Mouse (Mus musculus) left cerebral cortex, postnatal 4 days (tissue): ENCODE measurements around the gene Axin1. TPM values are rescaled to one million over a fixed set of nuclear protein-coding genes. Genes with fewer than 3 reads are reported as not detected.

Experiments
- DNase-seq: peaks from one replicate; pipeline ENCODE4 v3.0.0-alpha.2; 2022
- intact Hi-C: fragments of 180-260 bp; cut with DNase I; formaldehyde crosslinking; loops from one replicate; pipeline ENCODE4 v1.15.1; 2025
- total RNA-seq, 2 experiments: library from RNA; stranded (reverse); gene quantifications; 2 replicates each; pipeline ENCODE4 v1.2.3; 2021

The Axin1 gene
- total RNA-seq, 2 experiments from 2014 or later = 37.5 to 37.8 TPM

- no peak for DNase-seq
- intact Hi-C loops = no loop called here
Measured at GRCm38 (mm10) chr17:26235077-26235815, 96.8 kb downstream of the Axin1 start.

DNA sequence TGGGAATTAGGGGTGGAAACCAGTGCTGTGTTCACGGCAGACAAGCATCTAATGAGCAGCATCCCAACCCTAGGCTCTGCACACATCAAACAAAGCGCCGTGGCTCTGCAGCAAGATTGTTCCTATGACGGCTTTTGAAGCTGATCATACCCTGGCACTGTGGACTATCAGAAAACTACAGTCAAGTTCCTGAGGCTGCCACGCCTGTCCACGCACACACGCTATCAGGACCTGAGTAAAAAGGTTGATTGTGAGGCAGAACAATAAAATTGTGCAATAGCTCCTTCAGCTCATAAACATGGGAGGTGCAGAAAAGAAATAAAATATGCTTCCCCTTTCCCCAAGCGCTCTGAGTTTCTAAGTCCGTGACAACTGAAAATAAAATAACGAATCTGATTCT lies 99.2 kb downstream of the Axin1 start:
- no peak for DNase-seq
- intact Hi-C loops = no loop called here

DNA sequence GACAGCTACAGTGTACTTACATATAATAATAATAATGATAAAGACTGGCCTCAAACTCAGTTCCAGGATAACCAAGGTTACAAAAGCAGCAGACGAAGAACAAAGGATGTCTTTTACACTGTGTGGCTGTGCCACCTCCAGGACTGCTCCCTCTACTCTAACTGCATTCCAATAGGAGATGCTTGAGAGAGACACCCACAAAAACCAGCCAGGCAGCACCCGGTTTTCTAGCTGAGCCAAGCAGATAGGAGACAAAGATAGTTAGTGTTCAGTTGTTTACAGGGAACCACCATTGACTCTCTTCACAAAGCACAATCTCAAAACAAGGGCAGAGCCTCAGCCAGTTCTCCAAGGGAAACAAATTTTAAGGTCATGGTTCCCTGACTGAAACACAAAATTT lies 101.1 kb downstream of the Axin1 start:
- no peak for DNase-seq
- intact Hi-C loops = no loop called here

GRCm38 (mm10) chr17:26240120-26240790 lies 101.8 kb downstream of the Axin1 start:
- intact Hi-C loops = loop anchor here (10.0 kb wide), 1 partner anchor 105 kb away; the partner anchor contains the start of gene Axin1
- DNase-seq = no peak

DNA sequence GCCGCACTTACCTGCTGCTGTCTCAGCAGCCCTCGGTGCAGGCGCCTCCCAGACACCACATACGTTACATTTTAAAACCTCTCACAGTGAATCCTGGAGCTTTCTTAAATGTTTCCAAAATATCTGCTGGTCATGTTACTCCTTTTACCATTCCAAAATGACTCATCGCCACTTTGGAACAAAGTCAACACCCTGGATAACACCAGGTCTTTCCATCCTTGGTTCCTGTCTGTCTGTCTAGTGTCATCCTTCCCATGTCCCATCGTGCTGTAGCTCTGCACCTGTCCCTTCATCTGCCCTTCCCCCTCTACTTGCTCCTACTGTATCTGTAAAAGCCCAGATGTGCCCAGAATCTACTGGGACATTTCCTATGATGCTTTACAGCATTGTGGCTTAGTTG lies 102.5 kb downstream of the Axin1 start:
- intact Hi-C loops = loop anchor here (10.0 kb wide), 1 partner anchor 106 kb away; the partner anchor contains the start of gene Axin1
- DNase-seq = no peak

GRCm38 (mm10) chr17:26243471-26244100 lies 105.1 kb downstream of the Axin1 start:
- DNase-seq = no peak

GRCm38 (mm10) chr17:26244101-26244841 lies 105.8 kb downstream of the Axin1 start, which contains the start of gene Fam234a:
TSS of gene Fam234a (minus strand) at chr17:26244242.
- intact Hi-C loops = loop anchor here (10.0 kb wide), 1 partner anchor 109 kb away; the partner anchor contains the start of gene Axin1
- DNase-seq = peak; percentile 96

More at GRCm38 (mm10) chr17:26243471-26244100, 105.1 kb downstream of the Axin1 start:
- intact Hi-C loops = loop anchor here (10.0 kb wide), 1 partner anchor 109 kb away; the partner anchor contains the start of gene Axin1

Other genes with a start within 250 kb of the Axin1 start
- gene Rab40c, start 219.0 kb upstream of the Axin1 start, total RNA-seq = 10 to 100 TPM; 47.0 to 47.2 TPM
- 100 to 1,000 TPM in 1 of 2 experiments, 10 to 100 TPM in 1; 87.1 to 104 TPM for gene Pigq, start 193.8 kb upstream of the Axin1 start, total RNA-seq
- not detected for gene Nhlrc4, start 193.7 kb upstream of the Axin1 start, total RNA-seq
- gene A930017K11Rik, start 186.1 kb upstream of the Axin1 start, total RNA-seq = not detected
- 10 to 100 TPM; 42.2 to 45.9 TPM for gene Capn15, start 152.9 kb upstream of the Axin1 start, total RNA-seq
- gene Rab11fip3, start 69.1 kb upstream of the Axin1 start, total RNA-seq = 10 to 100 TPM; 79.6 to 82.5 TPM
- gene Decr2, start 48.4 kb upstream of the Axin1 start, total RNA-seq = 10 to 100 TPM; 21.7 to 24.3 TPM
- 1 to 10 TPM; 8.9 to 9.6 TPM for gene Nme4, start 43.1 kb upstream of the Axin1 start, total RNA-seq
- 1 to 10 TPM; 7.0 to 7.7 TPM for gene Tmem8, start 25.4 kb upstream of the Axin1 start, total RNA-seq
- 10 to 100 TPM; 74.2 to 80.5 TPM for gene Mrpl28, start 15.2 kb upstream of the Axin1 start, total RNA-seq
- under 1 TPM; 0.40 to 0.80 TPM for gene Pdia2, start 60.4 kb downstream of the Axin1 start, total RNA-seq
- 10 to 100 TPM; 46.8 to 48.6 TPM for gene Rgs11, start 64.3 kb downstream of the Axin1 start, total RNA-seq
- gene Arhgdig, start 69.1 kb downstream of the Axin1 start, total RNA-seq = 100 to 1,000 TPM; 165 to 166 TPM
- 10 to 100 TPM; 25.3 to 29.9 TPM for gene Fam234a, start 105.6 kb downstream of the Axin1 start, total RNA-seq
- gene Luc7l, start 114.2 kb downstream of the Axin1 start, total RNA-seq = 100 to 1,000 TPM; 106 to 112 TPM